ENCODE assay signal across 8 mouse cellular contexts in the genomic region with DNA sequence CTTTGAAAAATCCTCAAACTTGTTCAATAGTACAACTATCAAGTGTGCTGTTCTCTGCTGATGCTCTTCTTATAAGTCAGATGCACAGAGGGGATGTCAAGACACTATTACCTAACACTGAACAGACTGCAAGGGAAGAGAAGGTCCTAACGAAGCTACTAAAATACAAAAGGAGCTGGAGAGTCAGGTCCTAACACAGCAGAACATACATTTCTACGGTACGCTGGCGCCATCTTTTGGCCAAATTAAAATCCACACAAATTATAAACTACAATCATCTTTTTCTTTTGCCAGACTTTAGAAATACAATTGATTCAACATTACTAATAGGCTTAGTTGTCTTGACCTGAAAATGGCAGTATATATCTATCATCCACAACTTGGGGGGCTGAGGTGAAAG. TPM values are rescaled to one million over a fixed set of nuclear protein-coding genes. Genes with fewer than 3 reads are reported as not detected.
DNase-seq lines count a peak whose midpoint lies in the region; ATAC-seq and TF ChIP-seq lines count a peak whose summit lies in the region.

No protein-coding gene starts in this region.

- TF ChIP-seq CTCF in cortical plate, adult 2 months (IDR thresholded peaks at IDR 0.05; ENCODE audit: extremely low read depth, insufficient read depth, low read length): peak; percentile 65; the same call in 1 of the 2 replicates
- TF ChIP-seq CTCF in lung, adult 2 months (IDR thresholded peaks at IDR 0.05; ENCODE audit: insufficient read depth, low read length): peak; percentile 28; the same call in 1 of the 2 replicates

- H3K4me3 ChIP-seq in cortical plate, adult 2 months (ENCODE audit: insufficient read depth, low read length): no peak overlapping the region
- H3K4me3 ChIP-seq in lung, adult 2 months (replicated peaks; ENCODE audit: extremely low read depth, low read depth, low read length): no peak overlapping the region

- ATAC-seq in frontal cortex, adult (ENCODE audit: low TSS enrichment): peak; percentile 68

- no peak overlapping the region for H3K27ac ChIP-seq in cortical plate, adult 2 months (ENCODE audit: insufficient read depth, low read length)

- no peak for TF ChIP-seq POLR2A in cortical plate, adult 2 months (IDR thresholded peaks at IDR 0.05; ENCODE audit: extremely low read depth, insufficient read depth, low read length)
- TF ChIP-seq POLR2A in lung, adult 2 months (IDR thresholded peaks at IDR 0.05; ENCODE audit: borderline replicate concordance, extremely low read depth, low read depth, low read length): no peak

- no peaks in the 10 kb centered on the region for H3K4me1 ChIP-seq in cortical plate, adult 2 months (ENCODE audit: control insufficient read depth, insufficient read depth, low read length)
- H3K4me1 ChIP-seq in lung, adult 2 months (ENCODE audit: control insufficient read depth, insufficient read depth, low read length): peaks cover 2% of the 10 kb centered on the region; the same call in 1 of the 2 replicates

- no peak for DNase-seq in frontal cortex, postnatal 14 days (ENCODE audit: low spot score in 2 of 2)
- peak; percentile 36 for DNase-seq in urinary bladder, postnatal 25 days (ENCODE audit: low spot score)
- no peak for DNase-seq in urinary bladder, adult 2 months (ENCODE audit: low spot score)
- DNase-seq in induced T-regulatory cell, adult 2 months (ENCODE audit: low read depth): peak; percentile 87
- DNase-seq in lung, adult 2 months: peak; percentile 56
- peak; percentile 30 for DNase-seq in spleen, adult 12 weeks (ENCODE audit: low spot score)

- 1% methylated on average over 4 of the region's 4 CpGs for WGBS in lung, adult 2 months

RNA-seq across cellular contexts. Expression of a gene that starts 16.4 kb away (rescaled TPM):
- 4.6 and 7.6 TPM in 2 replicates for polyA plus RNA-seq in urinary bladder, adult 2 months (2012; rRNA removed)
- 51.2 and 51.4 TPM in 2 replicates for polyA plus RNA-seq in cortical plate, adult 2 months (2012; rRNA removed)
- polyA plus RNA-seq in lung, adult 2 months (2012; rRNA removed): 31.6 and 72.3 TPM in 2 replicates

RNA-seq across cellular contexts. Expression of a gene that starts 28.3 kb away (rescaled TPM):
- polyA plus RNA-seq in urinary bladder, adult 2 months (2012; rRNA removed): 11.2 and 13.5 TPM in 2 replicates
- polyA plus RNA-seq in cortical plate, adult 2 months (2012; rRNA removed): 17.9 and 20.3 TPM in 2 replicates
- polyA plus RNA-seq in lung, adult 2 months (2012; rRNA removed): 6.4 and 6.8 TPM in 2 replicates

RNA-seq across cellular contexts. Expression of a gene that starts 29.0 kb away (rescaled TPM):
- polyA plus RNA-seq in urinary bladder, adult 2 months (2012; rRNA removed): 5.9 and 6.3 TPM in 2 replicates
- polyA plus RNA-seq in cortical plate, adult 2 months (2012; rRNA removed): 3.5 and 3.7 TPM in 2 replicates
- 1.9 and 2.2 TPM in 2 replicates for polyA plus RNA-seq in lung, adult 2 months (2012; rRNA removed)

Comparison
In these comparisons a context has a peak if more than half of its experiments do, and no peak if none do; other contexts are left out.
1. DNase-seq: peak in urinary bladder, postnatal 25 days (single experiment), induced T-regulatory cell, adult 2 months (single experiment), lung, adult 2 months (single experiment) and spleen, adult 12 weeks (single experiment); none in frontal cortex, postnatal 14 days (0 of 2) and urinary bladder, adult 2 months (single experiment).